Mouse (Mus musculus) kidney, adult 11 months (tissue): ENCODE data around the gene Epx.
"Not testable (repeated sequence)": the region's sequence is repeated elsewhere in the genome, so short reads cannot be mapped to it uniquely, and the experiment has no call there.

ENCODE experiments used
- DNase-seq: peaks from one replicate; pipeline ENCODE4 v3.0.0; 2022

The Epx gene

GRCm38 (mm10) chr11:87875436-87875835 is at the start of gene Epx:
Gene Epx (minus strand): TSS chr11:87875536.
- DNase-seq, result no peak

- no peak for DNase-seq
Measured at GRCm38 (mm10) chr11:87920966-87921365, 45.6 kb upstream of the Epx start, which contains the start of gene Olfr464. Gene Olfr464 (minus strand): TSS chr11:87920967.

GRCm38 (mm10) chr11:87920301-87920700 is 45.0 kb upstream of the Epx start:
- no peak for DNase-seq

- no peak for DNase-seq
Measured at GRCm38 (mm10) chr11:87916005-87916404, 40.7 kb upstream of the Epx start.

GRCm38 (mm10) chr11:87904331-87904730 is 29.0 kb upstream of the Epx start:
- DNase-seq, result no peak

GRCm38 (mm10) chr11:87897287-87897686 is 22.0 kb upstream of the Epx start, which contains the start of gene Olfr463:
Gene Olfr463 (minus strand): TSS chr11:87897387.
- DNase-seq, result no peak

- no peak for DNase-seq
Measured at GRCm38 (mm10) chr11:87892168-87892567, 16.8 kb upstream of the Epx start, which contains the start of gene Olfr462. Gene Olfr462 (minus strand): TSS chr11:87892268.

GRCm38 (mm10) chr11:87884856-87885255 is 9.5 kb upstream of the Epx start:
- no peak for DNase-seq

GRCm38 (mm10) chr11:87883493-87883892 is 8.2 kb upstream of the Epx start:
- no peak for DNase-seq

- no peak for DNase-seq
Measured at GRCm38 (mm10) chr11:87881714-87882113, 6.4 kb upstream of the Epx start.

GRCm38 (mm10) chr11:87879826-87880225 is 4.5 kb upstream of the Epx start:
- DNase-seq, result no peak

GRCm38 (mm10) chr11:87871766-87872165 is 3.6 kb downstream of the Epx start:
- DNase-seq, result no peak

GRCm38 (mm10) chr11:87870096-87870495 is 5.2 kb downstream of the Epx start:
- DNase-seq, result no peak

GRCm38 (mm10) chr11:87866891-87867290 is 8.4 kb downstream of the Epx start:
- DNase-seq, result not testable (repeated sequence)

GRCm38 (mm10) chr11:87862805-87863204 is 12.5 kb downstream of the Epx start:
- no peak for DNase-seq

GRCm38 (mm10) chr11:87860426-87860825 is 14.9 kb downstream of the Epx start:
- DNase-seq, result no peak

- no peak for DNase-seq
Measured at GRCm38 (mm10) chr11:87859273-87859672, 16.1 kb downstream of the Epx start.

- no peak for DNase-seq
Measured at GRCm38 (mm10) chr11:87854550-87854949, 20.8 kb downstream of the Epx start.

- peak; percentile 8 for DNase-seq
Measured at GRCm38 (mm10) chr11:87853597-87853954, 21.8 kb downstream of the Epx start.

- peak; percentile 87 for DNase-seq
Measured at GRCm38 (mm10) chr11:87852690-87853596, 22.4 kb downstream of the Epx start, which contains the start of gene Mks1. Gene Mks1 (plus strand): TSS chr11:87853215.

GRCm38 (mm10) chr11:87847884-87848283 is 27.5 kb downstream of the Epx start:
- no peak for DNase-seq

GRCm38 (mm10) chr11:87846968-87847600 is 28.3 kb downstream of the Epx start:
- DNase-seq, result peak; percentile 30

- no peak for DNase-seq
Measured at GRCm38 (mm10) chr11:87841436-87841835, 33.9 kb downstream of the Epx start.

GRCm38 (mm10) chr11:87840676-87841075 is 34.7 kb downstream of the Epx start:
- no peak for DNase-seq
